Mouse (Mus musculus) adrenal gland, postnatal 36 days (tissue): ENCODE measurements at regions not wholly inside any gene's neighbourhood (a gene's known extent, or its start where the extent isn't known, plus 50 kb on each side); places are given as distances from the start of the nearest gene placed in this dataset.

ENCODE experiments used
- DNase-seq, 2 experiments: peaks; one replicate each; pipeline ENCODE4 v3.0.0; 2021; ENCODE audit warnings: mixed read lengths in 1 of 2

DNA sequence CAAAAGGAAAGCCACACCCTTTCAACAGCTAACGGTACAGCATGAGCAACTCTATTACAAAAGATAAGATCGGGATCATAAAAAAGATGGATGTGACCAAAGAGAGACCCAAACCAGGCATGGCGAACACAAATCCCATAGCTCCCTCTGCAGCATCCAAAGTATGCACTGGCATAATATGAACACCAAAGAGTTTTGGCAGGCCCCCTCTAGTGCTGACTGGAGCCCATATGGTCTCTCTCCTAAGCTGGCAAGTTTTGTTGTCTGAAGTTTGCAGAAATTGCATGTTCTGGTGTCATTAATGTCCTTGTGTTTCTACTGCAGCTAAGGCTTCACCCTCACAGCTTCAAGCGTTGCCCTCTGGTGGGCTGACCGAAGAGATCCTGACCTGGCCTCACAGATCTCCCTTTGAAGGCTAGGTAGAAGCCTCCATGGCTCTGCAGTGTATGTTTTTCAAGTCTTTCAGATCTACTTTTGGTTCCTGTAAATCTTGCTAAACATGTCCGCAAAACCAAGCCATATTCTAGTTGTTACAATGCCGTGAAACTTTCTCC, 75.7 kb upstream of the Bcl2l14 start:
- no peak for DNase-seq

DNA sequence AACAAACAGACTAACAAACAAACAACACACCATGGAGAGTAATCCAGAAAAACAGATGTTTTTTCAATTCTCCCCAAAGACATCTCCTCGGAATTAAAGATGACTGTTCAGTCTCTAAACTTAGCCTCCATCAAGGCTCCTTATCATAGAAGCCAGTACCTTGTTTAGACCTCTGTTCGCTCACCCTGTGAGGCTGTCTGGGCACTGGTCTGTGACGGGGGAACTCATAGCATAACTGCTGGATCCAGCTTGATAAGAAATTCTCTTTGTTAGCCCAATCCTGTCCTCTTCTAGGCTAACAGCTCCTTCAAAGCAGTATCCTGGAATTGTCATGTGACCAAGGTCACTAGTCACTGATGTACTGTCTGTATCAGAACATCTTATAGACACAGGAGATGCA, 72.1 kb upstream of the Bcl2l14 start:
- DNase-seq: no peak

DNA sequence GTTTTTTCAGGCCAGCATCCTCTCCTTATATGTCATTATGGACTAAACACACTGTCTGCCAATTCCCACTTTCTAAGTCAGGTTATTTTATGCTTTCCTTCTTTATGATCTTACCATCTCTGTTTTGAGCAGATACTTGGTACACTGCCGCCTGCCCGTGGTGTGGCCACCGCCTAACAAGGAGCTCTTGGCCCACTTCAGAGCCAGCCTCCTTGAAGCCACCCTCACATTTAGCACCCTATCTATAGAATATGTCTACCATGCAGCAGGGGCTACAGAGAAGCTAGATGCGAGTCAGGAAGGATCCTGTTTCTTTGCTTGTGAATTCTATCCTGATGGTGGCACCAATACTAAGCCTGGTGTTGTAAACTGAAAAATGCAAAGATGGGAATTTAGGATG, 70.6 kb upstream of the Bcl2l14 start:
- DNase-seq: no peak

DNA sequence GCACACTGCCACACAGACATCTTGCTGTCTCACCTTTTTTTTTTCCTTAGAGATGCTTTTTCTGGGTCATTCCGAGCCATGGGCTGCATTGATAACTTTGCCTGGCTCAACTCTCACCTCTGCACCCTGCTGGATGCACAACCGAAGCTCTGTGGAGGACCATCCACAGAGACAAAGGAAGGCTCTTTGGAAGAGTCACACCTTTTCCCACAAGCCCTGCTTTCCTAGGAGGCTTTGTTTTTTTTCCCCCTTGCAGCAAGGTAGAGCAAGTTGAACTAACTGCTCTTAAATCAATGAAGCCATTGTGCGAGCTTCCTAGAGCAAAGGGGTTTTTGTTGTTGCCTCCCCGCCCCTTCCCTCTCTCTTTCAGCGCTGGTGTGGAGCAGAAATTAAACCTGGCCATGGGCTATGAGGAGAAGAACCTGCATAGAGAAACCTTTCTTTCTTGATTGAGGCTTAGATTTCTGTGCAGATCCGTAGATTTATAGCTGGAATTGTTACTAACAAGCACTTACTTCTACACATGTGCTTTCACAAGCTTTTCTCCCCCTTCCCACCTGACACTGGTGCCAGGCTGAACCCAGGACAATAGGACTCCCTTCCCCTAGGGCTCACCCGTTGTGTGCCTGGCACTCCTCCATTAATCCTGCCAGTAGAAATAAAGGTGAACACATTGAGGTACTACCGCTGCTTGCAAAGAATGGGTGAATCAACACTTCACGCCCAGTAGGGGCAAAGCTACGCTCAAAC, 66.4 kb upstream of the Bcl2l14 start:
- DNase-seq: no peak

DNA sequence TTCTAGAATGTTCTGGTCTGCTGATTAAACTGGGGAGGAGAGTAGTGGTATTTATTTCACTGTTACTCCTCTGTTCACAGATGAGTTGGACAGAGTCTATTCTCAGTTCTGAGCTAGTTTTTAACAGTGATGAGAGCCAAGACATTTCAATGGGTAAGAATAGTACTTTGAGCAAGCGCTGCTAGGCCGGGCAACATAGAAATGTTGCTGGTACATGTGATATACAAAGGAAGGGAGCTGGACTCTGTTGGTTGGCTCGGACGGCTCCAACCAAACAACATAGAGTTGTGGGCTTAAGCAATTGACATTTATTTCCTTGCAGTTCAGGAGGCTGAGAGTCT, 65.8 kb upstream of the Bcl2l14 start:
- no peak for DNase-seq

DNA sequence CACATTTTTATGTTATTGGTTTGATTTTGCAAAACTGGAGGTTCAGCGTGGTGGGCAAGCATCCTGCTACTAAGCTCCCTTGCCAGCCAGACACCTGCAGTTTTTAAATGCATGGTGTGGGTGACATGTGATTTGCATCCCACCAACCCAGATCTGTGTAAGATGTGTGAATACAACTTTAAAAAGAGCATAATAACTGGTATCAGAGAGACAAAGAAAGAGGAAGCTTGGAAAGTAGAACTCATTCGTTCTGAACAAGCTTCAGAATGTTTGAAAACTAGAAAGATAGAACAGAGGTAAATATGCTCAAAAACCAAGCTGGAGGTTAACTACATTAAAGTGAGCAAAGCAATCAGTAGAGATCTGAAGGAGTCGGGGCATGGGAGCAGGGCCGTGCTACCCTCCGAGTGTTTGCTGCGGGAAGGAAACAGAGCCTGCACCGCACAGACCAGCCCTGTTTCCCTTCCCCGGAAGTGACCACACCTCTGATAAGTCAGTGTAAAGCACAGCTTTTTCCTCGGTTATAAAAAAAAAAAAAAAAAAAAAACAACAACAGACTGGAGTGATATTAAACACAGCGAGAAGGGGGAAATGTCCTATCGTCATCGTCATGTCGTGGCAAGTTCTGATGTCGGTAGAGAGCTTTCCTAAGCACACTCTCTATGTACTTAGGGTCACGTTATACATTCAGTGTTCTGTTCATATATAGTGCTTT, 63.2 kb upstream of the Bcl2l14 start:
- DNase-seq: peak in 1 of 2 experiments; percentile 4

DNA sequence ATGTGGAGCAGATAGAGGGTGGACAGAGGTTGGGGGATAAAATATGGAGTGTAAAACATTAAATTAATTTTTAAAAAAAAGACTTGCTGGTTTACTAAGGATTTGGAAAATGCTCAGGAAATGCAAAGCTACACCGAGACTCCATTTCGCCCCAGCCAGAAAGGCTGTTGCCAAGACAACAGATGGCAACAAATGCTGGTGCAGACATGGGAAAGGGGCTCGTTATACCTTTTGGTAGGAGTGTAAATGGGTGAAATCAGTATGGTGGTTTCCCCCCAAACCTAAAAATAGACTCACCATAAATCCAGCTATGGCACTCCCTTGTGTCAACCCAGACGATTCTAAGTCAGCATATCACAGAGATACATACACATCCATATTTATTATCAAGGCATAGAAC, 60.4 kb upstream of the Bcl2l14 start:
- DNase-seq: no peak

DNA sequence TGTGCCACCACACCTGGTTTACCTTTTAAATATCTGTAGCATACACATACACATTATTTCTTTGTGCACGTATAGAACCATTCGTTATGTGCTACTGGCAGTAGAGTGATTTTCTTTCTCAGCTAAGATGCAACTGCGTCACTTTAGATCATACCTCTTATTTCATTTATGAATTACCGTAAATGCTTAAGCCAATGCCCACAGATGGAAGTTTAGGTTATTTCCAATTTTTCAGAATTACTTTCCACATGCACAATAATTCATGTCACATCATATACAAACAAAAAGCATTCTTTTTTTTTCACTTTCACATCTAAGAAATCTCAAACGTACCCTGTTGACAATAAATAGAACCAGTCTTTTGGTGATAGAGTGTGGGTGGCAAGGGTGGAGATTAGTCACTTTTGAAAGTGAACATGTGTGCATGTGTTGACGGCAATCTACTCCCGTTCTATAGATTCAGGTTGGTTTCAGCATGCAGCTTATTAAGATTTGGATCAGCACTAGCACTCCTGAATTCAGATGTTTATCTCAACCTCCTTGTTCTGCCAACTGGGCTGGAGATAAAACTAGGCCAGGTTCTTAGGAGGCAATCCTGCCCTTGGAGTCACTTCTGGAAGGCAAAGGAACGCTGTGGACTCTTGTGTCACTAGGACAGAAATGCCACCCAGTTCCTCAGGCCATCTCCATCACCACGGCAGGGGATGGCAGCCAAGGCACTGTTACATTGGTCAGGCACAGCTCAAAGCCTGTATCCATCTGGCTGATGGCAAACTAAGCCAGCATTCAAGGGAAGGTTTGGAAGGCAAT, 53.1 kb upstream of the Bcl2l14 start:
- no peak for DNase-seq

DNA sequence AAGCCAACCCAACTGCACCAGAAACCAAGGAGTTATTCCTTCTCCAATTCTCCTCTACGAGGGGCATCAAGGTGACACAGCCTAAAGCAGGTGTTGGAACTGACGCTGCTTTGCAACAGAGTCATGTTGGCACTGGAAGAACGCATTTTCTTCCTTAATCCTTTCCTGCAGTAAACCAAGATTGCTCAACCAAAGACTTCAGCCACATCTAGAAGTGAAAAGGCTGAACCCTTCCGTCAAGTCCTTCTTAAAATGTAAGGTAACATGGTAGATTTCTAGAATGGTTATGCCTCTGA, 52.6 kb upstream of the Bcl2l14 start:
- DNase-seq: no peak
